8 mouse cellular contexts compared by ENCODE assay signal in the genomic region with DNA sequence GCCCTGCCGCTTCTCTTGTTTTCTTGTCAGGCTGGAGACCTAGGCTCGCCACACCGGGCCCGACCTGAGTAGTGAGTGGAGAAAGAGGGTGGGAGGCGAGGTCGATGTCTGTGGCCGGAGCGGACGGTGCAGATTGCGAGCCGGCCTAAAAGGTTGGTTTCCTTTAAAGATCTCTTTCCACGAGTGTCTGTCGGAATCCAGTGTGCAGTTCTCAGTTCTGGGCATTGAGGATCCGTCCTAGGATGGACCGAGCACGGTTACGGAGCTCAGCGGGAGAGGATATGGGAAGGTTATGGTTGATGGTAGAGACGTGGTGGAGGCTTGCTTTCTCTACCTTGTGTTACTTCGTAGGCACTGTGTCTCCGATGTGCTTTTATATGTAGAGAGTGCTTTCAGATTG. TPM values are rescaled to one million over a fixed set of nuclear protein-coding genes. Genes with fewer than 3 reads are reported as not detected.
DNase-seq lines count a peak whose midpoint lies in the region; ATAC-seq and TF ChIP-seq lines count a peak whose summit lies in the region.

No protein-coding gene starts in this region.

- peaks cover 29% of the 10 kb centered on the region for H3K4me1 ChIP-seq in embryonic facial prominence, embryonic 12.5 days
- H3K4me1 ChIP-seq in intestine, embryonic 16.5 days (ENCODE audit: control insufficient read depth, insufficient read depth, low read length) = peaks cover 21% of the 10 kb centered on the region
- H3K4me1 ChIP-seq in neural tube, embryonic 12.5 days = peaks cover 21% of the 10 kb centered on the region

- peaks cover 35% of the 10 kb centered on the region for H3K36me3 ChIP-seq in embryonic facial prominence, embryonic 12.5 days
- H3K36me3 ChIP-seq in intestine, embryonic 16.5 days (ENCODE audit: control insufficient read depth, insufficient read depth, low read length) = peaks cover 3% of the 10 kb centered on the region; the same call in 1 of the 2 replicates
- peaks cover 48% of the 10 kb centered on the region for H3K36me3 ChIP-seq in neural tube, embryonic 12.5 days

- H3K4me3 ChIP-seq in left cerebral cortex, adult 2 months = peak overlapping the region; percentile 69
- peak overlapping the region; percentile 83 for H3K4me3 ChIP-seq in embryonic facial prominence, embryonic 12.5 days
- H3K4me3 ChIP-seq in intestine, embryonic 16.5 days (ENCODE audit: low read length) = peak overlapping the region; percentile 83
- peak overlapping the region; percentile 89 for H3K4me3 ChIP-seq in neural tube, embryonic 12.5 days

- no peak for ATAC-seq in embryonic facial prominence, embryonic 12.5 days (ENCODE audit: insufficient number of reproducible peaks, insufficient read depth, low FRiP score, low TSS enrichment)
- ATAC-seq in intestine, embryonic 16.5 days = peak; percentile 3; the same call in 1 of the 2 replicates
- no peak; the same call in 1 of the 2 replicates for ATAC-seq in neural tube, embryonic 12.5 days (ENCODE audit: low FRiP score, low read depth)

- H3K4me2 ChIP-seq in embryonic facial prominence, embryonic 12.5 days (replicated peaks) = peak overlapping the region; percentile 92
- H3K4me2 ChIP-seq in intestine, embryonic 16.5 days (ENCODE audit: low read depth, low read length) = peak overlapping the region; percentile 64
- H3K4me2 ChIP-seq in neural tube, embryonic 12.5 days (replicated peaks) = peak overlapping the region; percentile 96

- H3K27ac ChIP-seq in left cerebral cortex, adult 2 months = peak overlapping the region; percentile 91
- H3K27ac ChIP-seq in embryonic facial prominence, embryonic 12.5 days = peak overlapping the region; percentile 87
- peak overlapping the region; percentile 89 for H3K27ac ChIP-seq in intestine, embryonic 16.5 days (ENCODE audit: low read length)
- peak overlapping the region; percentile 82; the same call in 1 of the 2 replicates for H3K27ac ChIP-seq in neural tube, embryonic 12.5 days

- H3K27me3 ChIP-seq in embryonic facial prominence, embryonic 12.5 days = no peaks in the 10 kb centered on the region
- no peaks in the 10 kb centered on the region for H3K27me3 ChIP-seq in intestine, embryonic 16.5 days (replicated peaks; ENCODE audit: control insufficient read depth, insufficient read depth, low read length)
- no peaks in the 10 kb centered on the region for H3K27me3 ChIP-seq in neural tube, embryonic 12.5 days (replicated peaks)

- H3K9ac ChIP-seq in embryonic facial prominence, embryonic 12.5 days = peak overlapping the region; percentile 85
- H3K9ac ChIP-seq in intestine, embryonic 16.5 days (ENCODE audit: low read depth, low read length) = peak overlapping the region; percentile 92
- peak overlapping the region; percentile 90 for H3K9ac ChIP-seq in neural tube, embryonic 12.5 days

- WGBS in embryonic facial prominence, embryonic 12.5 days = under 1% methylated on average over 21 of the region's 21 CpGs
- under 1% methylated on average over 21 of the region's 21 CpGs for WGBS in intestine, embryonic 16.5 days
- WGBS in neural tube, embryonic 12.5 days = under 1% methylated on average over 21 of the region's 21 CpGs

- no peaks in the 10 kb centered on the region for H3K9me3 ChIP-seq in embryonic facial prominence, embryonic 12.5 days
- no peaks in the 10 kb centered on the region for H3K9me3 ChIP-seq in intestine, embryonic 16.5 days (ENCODE audit: control insufficient read depth, low read length)
- no peaks in the 10 kb centered on the region for H3K9me3 ChIP-seq in neural tube, embryonic 12.5 days

- no peak for DNase-seq in left cerebral cortex, adult 2 months (ENCODE audit: extremely low spot score in 1 of 2, low spot score in 2 of 2)
- no peak for DNase-seq in left cerebral cortex, adult 8-10 months (ENCODE audit: low spot score in 2 of 2)
- no peak for DNase-seq in urinary bladder, postnatal 25 days (ENCODE audit: low spot score)
- DNase-seq in right cerebral cortex, postnatal 25 days = no peak
- DNase-seq in adrenal gland, adult 8-10 months = no peak

- intact Hi-C loops in left cerebral cortex, adult 2 months (cut with DNase I) = no loop called here

- TF ChIP-seq CTCF in left cerebral cortex, adult 2 months (IDR thresholded peaks at IDR 0.05) = no peak

RNA-seq across cellular contexts. Expression of gene Rnps1, which starts 0.6 kb away (rescaled TPM):
- total RNA-seq in left cerebral cortex, adult 2 months (2021) = 100 to 1,000 TPM; 131 to 142 TPM
- total RNA-seq in left cerebral cortex, adult 8-10 months (2022) = 100 to 1,000 TPM; 128 to 131 (median 129) TPM
- polyA plus RNA-seq in embryonic facial prominence, embryonic 12.5 days (2016; fragmentation: Nextera tagmentation; extraction: Ambion mirVana) = 336 and 351 TPM in 2 replicates
- 233 and 248 TPM in 2 replicates for polyA plus RNA-seq in intestine, embryonic 16.5 days (2015; fragmentation: Nextera tagmentation; extraction: Ambion mirVana)
- 333 and 341 TPM in 2 replicates for polyA plus RNA-seq in neural tube, embryonic 12.5 days (2016; fragmentation: Nextera tagmentation; extraction: Ambion mirVana)
- total RNA-seq in adrenal gland, adult 8-10 months (2022) = 10 to 100 TPM; 62.8 to 84.3 (median 75.4) TPM

RNA-seq across cellular contexts. Expression of gene Eci1, which starts 11.4 kb away (rescaled TPM):
- 10 to 100 TPM; 24.4 to 26.2 TPM for total RNA-seq in left cerebral cortex, adult 2 months (2021)
- total RNA-seq in left cerebral cortex, adult 8-10 months (2022) = 10 to 100 TPM; 24.1 to 34.1 (median 31.1) TPM
- polyA plus RNA-seq in embryonic facial prominence, embryonic 12.5 days (2016; fragmentation: Nextera tagmentation; extraction: Ambion mirVana) = 77.3 and 82.3 TPM in 2 replicates
- 159 and 161 TPM in 2 replicates for polyA plus RNA-seq in intestine, embryonic 16.5 days (2015; fragmentation: Nextera tagmentation; extraction: Ambion mirVana)
- 58.0 and 67.9 TPM in 2 replicates for polyA plus RNA-seq in neural tube, embryonic 12.5 days (2016; fragmentation: Nextera tagmentation; extraction: Ambion mirVana)
- 100 to 1,000 TPM; 142 to 242 (median 189) TPM for total RNA-seq in adrenal gland, adult 8-10 months (2022)

RNA-seq across cellular contexts. Expression of gene Dnase1l2, which starts 27.9 kb away (rescaled TPM):
- 10 to 100 TPM in 1 of 2 experiments, 1 to 10 TPM in 1; 6.8 to 14.8 TPM for total RNA-seq in left cerebral cortex, adult 2 months (2021)
- 1 to 10 TPM; 3.7 to 6.9 (median 5.1) TPM for total RNA-seq in left cerebral cortex, adult 8-10 months (2022)
- 3.2 and 3.6 TPM in 2 replicates for polyA plus RNA-seq in embryonic facial prominence, embryonic 12.5 days (2016; fragmentation: Nextera tagmentation; extraction: Ambion mirVana)
- 1.5 and 1.8 TPM in 2 replicates for polyA plus RNA-seq in intestine, embryonic 16.5 days (2015; fragmentation: Nextera tagmentation; extraction: Ambion mirVana)
- polyA plus RNA-seq in neural tube, embryonic 12.5 days (2016; fragmentation: Nextera tagmentation; extraction: Ambion mirVana) = 3.4 and 4.4 TPM in 2 replicates
- 1 to 10 TPM; 2.3 to 7.2 (median 3.5) TPM for total RNA-seq in adrenal gland, adult 8-10 months (2022)

RNA-seq across cellular contexts. Expression of gene E4f1, which starts 55.1 kb away (rescaled TPM):
- 10 to 100 TPM; 37.7 to 41.7 TPM for total RNA-seq in left cerebral cortex, adult 2 months (2021)
- 10 to 100 TPM; 32.3 to 36.2 (median 34.5) TPM for total RNA-seq in left cerebral cortex, adult 8-10 months (2022)
- 38.4 and 43.2 TPM in 2 replicates for polyA plus RNA-seq in embryonic facial prominence, embryonic 12.5 days (2016; fragmentation: Nextera tagmentation; extraction: Ambion mirVana)
- 26.1 and 27.1 TPM in 2 replicates for polyA plus RNA-seq in intestine, embryonic 16.5 days (2015; fragmentation: Nextera tagmentation; extraction: Ambion mirVana)
- 37.9 and 38.5 TPM in 2 replicates for polyA plus RNA-seq in neural tube, embryonic 12.5 days (2016; fragmentation: Nextera tagmentation; extraction: Ambion mirVana)
- 10 to 100 TPM; 20.9 to 37.4 (median 26.4) TPM for total RNA-seq in adrenal gland, adult 8-10 months (2022)

RNA-seq across cellular contexts. Expression of gene Pgp, which starts 55.2 kb away (rescaled TPM):
- total RNA-seq in left cerebral cortex, adult 2 months (2021) = 10 to 100 TPM; 65.8 to 69.6 TPM
- 10 to 100 TPM; 59.0 to 68.7 (median 63.8) TPM for total RNA-seq in left cerebral cortex, adult 8-10 months (2022)
- 52.3 and 54.9 TPM in 2 replicates for polyA plus RNA-seq in embryonic facial prominence, embryonic 12.5 days (2016; fragmentation: Nextera tagmentation; extraction: Ambion mirVana)
- polyA plus RNA-seq in intestine, embryonic 16.5 days (2015; fragmentation: Nextera tagmentation; extraction: Ambion mirVana) = 83.8 and 87.1 TPM in 2 replicates
- polyA plus RNA-seq in neural tube, embryonic 12.5 days (2016; fragmentation: Nextera tagmentation; extraction: Ambion mirVana) = 58.6 and 62.7 TPM in 2 replicates
- total RNA-seq in adrenal gland, adult 8-10 months (2022) = 100 to 1,000 TPM; 105 to 116 (median 107) TPM

Comparison
In these comparisons a context has a peak if more than half of its experiments do, and no peak if none do; other contexts are left out.
1. RNA of gene Eci1, which starts 11.4 kb away (total RNA-seq): 142 to 242 TPM in adrenal gland, adult 8-10 months; 24.1 to 34.1 TPM in left cerebral cortex, adult 8-10 months and 24.4 to 26.2 TPM in left cerebral cortex, adult 2 months; every median in the first group is over 4 times any median in the second.
2. Peak in every context shown above with its lines, with median percentiles within 50 percentile points of each other: H3K27ac ChIP-seq, H3K4me3 ChIP-seq, H3K4me2 ChIP-seq and H3K9ac ChIP-seq.